Mouse (Mus musculus) intestine, embryonic 15.5 days (tissue): ENCODE results near the gene Adrm1. TPM values are rescaled to one million over a fixed set of nuclear protein-coding genes. Genes with fewer than 3 reads are reported as not detected.
A peak's percentile ranks its signal among the peaks of the same experiment; 100 is the strongest.

Source experiments
- ATAC-seq: fragments of 200-750 bp; cut with Nextera tagmentation; 2 replicates; pipeline ENCODE4 v1.8.0; 2017; ENCODE audit warnings: moderate TSS enrichment, moderate library complexity
- H3K27ac ChIP-seq: fragments of 300-500 bp; sonication (generic); 2 replicates; pipeline ENCODE4 v1.5.1; 2015; ENCODE audit warnings: mild to moderate bottlenecking, inconsistent platforms
- H3K27me3 ChIP-seq: fragments of 300-500 bp; sonication (generic); replicated peaks from 2 replicates; pipeline ENCODE4 v1.6.1; 2015; ENCODE audit warnings: inconsistent platforms
- H3K36me3 ChIP-seq: fragments of 300-500 bp; sonication (generic); 2 replicates; pipeline ENCODE4 v1.6.1; 2015; ENCODE audit warnings: inconsistent platforms
- H3K4me1 ChIP-seq: fragments of 300-500 bp; sonication (generic); replicated peaks from 2 replicates; pipeline ENCODE4 v1.6.1; 2015; ENCODE audit warnings: inconsistent platforms
- H3K4me2 ChIP-seq: fragments of 300-500 bp; sonication (generic); replicated peaks from 2 replicates; pipeline ENCODE4 v1.6.1; 2015; ENCODE audit warnings: mild to moderate bottlenecking, inconsistent platforms
- H3K4me3 ChIP-seq: fragments of 300-500 bp; sonication (generic); replicated peaks from 2 replicates; pipeline ENCODE4 v1.5.1; 2015; ENCODE audit warnings: inconsistent platforms
- H3K9ac ChIP-seq: fragments of 300-500 bp; sonication (generic); 2 replicates; pipeline ENCODE4 v1.6.1; 2015; ENCODE audit warnings: inconsistent platforms
- H3K9me3 ChIP-seq: fragments of 300-500 bp; sonication (generic); 2 replicates; pipeline ENCODE4 v1.6.1; 2016; ENCODE audit warnings: inconsistent platforms
- WGBS: fragments of 180-500 bp; shearing (Covaris S2); methylation state at CpG from one replicate; pipeline ENCODE4 v1.1.7; 2015; 5-methylcytosine and 5-hydroxymethylcytosine counted together
- polyA plus RNA-seq: library from polyadenylated mRNA; unstranded; fragments of >200 nt; fragmentation: Nextera tagmentation; extraction: Ambion mirVana; gene quantifications from 2 replicates; pipeline ENCODE4 v1.2.1, GENCODE M21; 2015

Gene Adrm1
- polyA plus RNA-seq = 172 TPM in 2 replicates

- peak; percentile 99 for ATAC-seq
Measured at GRCm38 (mm10) chr2:180170806-180171521, at the start of gene Adrm1. Adrm1 (plus strand) TSS chr2:180171485.

GRCm38 (mm10) chr2:180124192-180124591 lies 47.1 kb upstream of the Adrm1 start:
- Histone ChIP-seq H3K4me2 (no peak overlapping the region), H3K27ac (no peak overlapping the region), H3K9me3 (no peaks in the 10 kb centered on the region), H3K36me3 (no peaks in the 10 kb centered on the region), H3K27me3 (no peaks in the 10 kb centered on the region), H3K9ac (no peak overlapping the region), H3K4me1 (peaks cover 8% of the 10 kb centered on the region), H3K4me3 (no peak overlapping the region)
- 88% methylated on average over 2 of the region's 2 CpGs for WGBS
- no peak for ATAC-seq

More at GRCm38 (mm10) chr2:180170806-180171521, at the start of gene Adrm1:
- H3K4me1 ChIP-seq = peaks cover 22% of the 10 kb centered on the region
- H3K4me2 ChIP-seq = peak within 1 kb of the TSS; percentile 85
- WGBS = 4% methylated on average over 41 of the region's 41 CpGs
- H3K4me3 ChIP-seq = peak within 1 kb of the TSS; percentile 100
- no peaks in the 10 kb centered on the region for H3K27me3 ChIP-seq
- peak within 1 kb of the TSS; percentile 89 for H3K27ac ChIP-seq
- H3K36me3 ChIP-seq = peaks cover 15% of the 10 kb centered on the region
- no peaks in the 10 kb centered on the region for H3K9me3 ChIP-seq
- peak within 1 kb of the TSS; percentile 98 for H3K9ac ChIP-seq

- no peak overlapping the region for H3K27ac ChIP-seq
- peaks cover 3% of the 10 kb centered on the region; the same call in 1 of the 2 replicates for H3K4me1 ChIP-seq
- H3K27me3 ChIP-seq = no peaks in the 10 kb centered on the region
- no peak overlapping the region for H3K9ac ChIP-seq
- no peak for ATAC-seq
- no peak overlapping the region for H3K4me2 ChIP-seq
- H3K4me3 ChIP-seq = no peak overlapping the region
- WGBS = 25% methylated on average over 4 of the region's 4 CpGs
- no peaks in the 10 kb centered on the region for H3K9me3 ChIP-seq
- H3K36me3 ChIP-seq = no peaks in the 10 kb centered on the region
Measured at GRCm38 (mm10) chr2:180126195-180126594, 45.1 kb upstream of the Adrm1 start.

- H3K4me3 ChIP-seq = no peak overlapping the region
- H3K9me3 ChIP-seq = no peaks in the 10 kb centered on the region
- peaks cover 3% of the 10 kb centered on the region; the same call in 1 of the 2 replicates for H3K4me1 ChIP-seq
- H3K36me3 ChIP-seq = no peaks in the 10 kb centered on the region
- no peak overlapping the region for H3K4me2 ChIP-seq
- 79% methylated on average over 1 of the region's 1 CpGs for WGBS
- ATAC-seq = no peak
- no peak overlapping the region for H3K9ac ChIP-seq
- no peaks in the 10 kb centered on the region for H3K27me3 ChIP-seq
- H3K27ac ChIP-seq = no peak overlapping the region
Measured at GRCm38 (mm10) chr2:180127675-180128074, 43.6 kb upstream of the Adrm1 start.

GRCm38 (mm10) chr2:180133231-180133630 lies 38.1 kb upstream of the Adrm1 start:
- H3K9ac ChIP-seq = no peak overlapping the region
- H3K4me3 ChIP-seq = no peak overlapping the region
- WGBS = 89% methylated on average over 4 of the region's 4 CpGs
- no peak overlapping the region for H3K27ac ChIP-seq
- H3K27me3 ChIP-seq = no peaks in the 10 kb centered on the region
- ATAC-seq = no peak
- H3K36me3 ChIP-seq = no peaks in the 10 kb centered on the region
- no peak overlapping the region for H3K4me2 ChIP-seq
- H3K9me3 ChIP-seq = no peaks in the 10 kb centered on the region
- no peaks in the 10 kb centered on the region for H3K4me1 ChIP-seq

GRCm38 (mm10) chr2:180133911-180134310 lies 37.4 kb upstream of the Adrm1 start:
- no peak overlapping the region for H3K4me3 ChIP-seq
- H3K27me3 ChIP-seq = no peaks in the 10 kb centered on the region
- no peaks in the 10 kb centered on the region for H3K9me3 ChIP-seq
- no peak for ATAC-seq
- WGBS = 81% methylated on average over 3 of the region's 3 CpGs
- no peak overlapping the region for H3K9ac ChIP-seq
- no peak overlapping the region for H3K27ac ChIP-seq
- no peaks in the 10 kb centered on the region for H3K4me1 ChIP-seq
- no peak overlapping the region for H3K4me2 ChIP-seq
- no peaks in the 10 kb centered on the region for H3K36me3 ChIP-seq

GRCm38 (mm10) chr2:180135414-180135813 lies 35.9 kb upstream of the Adrm1 start:
- WGBS = 88% methylated on average over 5 of the region's 5 CpGs
- no peak overlapping the region for H3K9ac ChIP-seq
- no peak overlapping the region for H3K4me3 ChIP-seq
- H3K9me3 ChIP-seq = no peaks in the 10 kb centered on the region
- H3K4me1 ChIP-seq = no peaks in the 10 kb centered on the region
- H3K27ac ChIP-seq = no peak overlapping the region
- H3K36me3 ChIP-seq = no peaks in the 10 kb centered on the region; the same call in 1 of the 2 replicates
- no peak for ATAC-seq
- no peaks in the 10 kb centered on the region for H3K27me3 ChIP-seq
- no peak overlapping the region for H3K4me2 ChIP-seq

GRCm38 (mm10) chr2:180146091-180146490 lies 25.2 kb upstream of the Adrm1 start:
- no peak overlapping the region for H3K9ac ChIP-seq
- no peaks in the 10 kb centered on the region for H3K9me3 ChIP-seq
- no peaks in the 10 kb centered on the region for H3K27me3 ChIP-seq
- H3K4me2 ChIP-seq = no peak overlapping the region
- H3K27ac ChIP-seq = no peak overlapping the region
- WGBS = 94% methylated on average over 2 of the region's 2 CpGs
- peaks cover 30% of the 10 kb centered on the region for H3K36me3 ChIP-seq
- H3K4me3 ChIP-seq = no peak overlapping the region
- no peaks in the 10 kb centered on the region for H3K4me1 ChIP-seq
- no peak for ATAC-seq

GRCm38 (mm10) chr2:180147379-180147778 lies 23.9 kb upstream of the Adrm1 start:
- H3K9me3 ChIP-seq = no peaks in the 10 kb centered on the region
- H3K9ac ChIP-seq = no peak overlapping the region
- no peak overlapping the region for H3K27ac ChIP-seq
- H3K4me2 ChIP-seq = no peak overlapping the region
- H3K4me3 ChIP-seq = no peak overlapping the region
- WGBS = 91% methylated on average over 6 of the region's 6 CpGs
- no peaks in the 10 kb centered on the region for H3K27me3 ChIP-seq
- peaks cover 30% of the 10 kb centered on the region for H3K36me3 ChIP-seq
- ATAC-seq = no peak
- no peaks in the 10 kb centered on the region for H3K4me1 ChIP-seq

GRCm38 (mm10) chr2:180148551-180148950 lies 22.7 kb upstream of the Adrm1 start:
- Histone ChIP-seq H3K27me3 (no peaks in the 10 kb centered on the region), H3K9ac (no peak overlapping the region), H3K36me3 (peaks cover 38% of the 10 kb centered on the region), H3K4me2 (no peak overlapping the region), H3K9me3 (no peaks in the 10 kb centered on the region), H3K4me3 (no peak overlapping the region), H3K27ac (no peak overlapping the region), H3K4me1 (no peaks in the 10 kb centered on the region)
- 84% methylated on average over 9 of the region's 9 CpGs for WGBS
- ATAC-seq = no peak

GRCm38 (mm10) chr2:180154796-180155195 lies 16.5 kb upstream of the Adrm1 start:
- no peaks in the 10 kb centered on the region for H3K9me3 ChIP-seq
- H3K4me1 ChIP-seq = no peaks in the 10 kb centered on the region
- no peak overlapping the region for H3K9ac ChIP-seq
- H3K27ac ChIP-seq = no peak overlapping the region
- no peak for ATAC-seq
- H3K36me3 ChIP-seq = peaks cover 40% of the 10 kb centered on the region
- WGBS = 80% methylated on average over 3 of the region's 3 CpGs
- no peaks in the 10 kb centered on the region for H3K27me3 ChIP-seq
- no peak overlapping the region for H3K4me3 ChIP-seq
- no peak overlapping the region for H3K4me2 ChIP-seq

- H3K4me1 ChIP-seq = no peaks in the 10 kb centered on the region
- no peak overlapping the region for H3K4me2 ChIP-seq
- no peak overlapping the region for H3K4me3 ChIP-seq
- H3K9me3 ChIP-seq = no peaks in the 10 kb centered on the region
- no peak for ATAC-seq
- H3K9ac ChIP-seq = no peak overlapping the region
- peaks cover 25% of the 10 kb centered on the region for H3K36me3 ChIP-seq
- H3K27ac ChIP-seq = no peak overlapping the region
- WGBS = 88% methylated on average over 3 of the region's 3 CpGs
- no peaks in the 10 kb centered on the region for H3K27me3 ChIP-seq
Measured at GRCm38 (mm10) chr2:180158627-180159026, 12.7 kb upstream of the Adrm1 start.

- WGBS = 83% methylated on average over 2 of the region's 2 CpGs
- no peaks in the 10 kb centered on the region for H3K27me3 ChIP-seq
- H3K9me3 ChIP-seq = no peaks in the 10 kb centered on the region
- no peak for ATAC-seq
- no peak overlapping the region for H3K9ac ChIP-seq
- peaks cover 4% of the 10 kb centered on the region; the same call in 1 of the 2 replicates for H3K4me1 ChIP-seq
- no peak overlapping the region for H3K4me3 ChIP-seq
- no peak overlapping the region for H3K27ac ChIP-seq
- H3K36me3 ChIP-seq = 0 out of 2 replicates have a peak, but pooled peaks cover 2% of the 10 kb centered on the region
- no peak overlapping the region for H3K4me2 ChIP-seq
Measured at GRCm38 (mm10) chr2:180165855-180166254, 5.4 kb upstream of the Adrm1 start.
